Mouse (Mus musculus): ENCODE measurements at regions not wholly inside any gene's neighbourhood (a gene's known extent, or its start where the extent isn't known, plus 50 kb on each side); places are given as distances from the start of the nearest gene placed in this dataset.

GRCm38 (mm10) chr1:43633246-43633645 lies 97.2 kb upstream of the 1500015O10Rik start:
- DNase-seq (ENCODE audit: low spot score in 2 of 2), result no peak

DNA sequence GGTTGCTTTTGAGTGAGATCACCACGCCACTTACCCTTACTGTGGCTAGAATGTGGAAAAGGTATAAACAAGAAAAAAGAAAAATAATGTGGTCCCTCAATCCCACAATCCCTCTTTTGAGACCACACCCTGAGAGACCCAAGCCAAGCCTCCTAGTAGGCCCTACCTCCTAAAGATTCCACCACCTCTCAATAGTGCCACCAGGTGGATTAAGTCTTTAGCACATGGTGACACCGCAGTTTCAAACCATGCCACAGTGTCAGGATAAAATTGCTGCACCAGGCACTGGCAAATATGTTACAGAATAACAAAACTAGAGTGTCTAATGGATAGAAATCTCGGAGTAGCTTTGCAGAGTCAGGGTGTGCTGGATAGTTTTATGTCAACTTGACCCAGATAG lies 94.7 kb upstream of the 1500015O10Rik start:
- peak; percentile 7 to 25 for DNase-seq (ENCODE audit: low spot score in 2 of 2)

DNA sequence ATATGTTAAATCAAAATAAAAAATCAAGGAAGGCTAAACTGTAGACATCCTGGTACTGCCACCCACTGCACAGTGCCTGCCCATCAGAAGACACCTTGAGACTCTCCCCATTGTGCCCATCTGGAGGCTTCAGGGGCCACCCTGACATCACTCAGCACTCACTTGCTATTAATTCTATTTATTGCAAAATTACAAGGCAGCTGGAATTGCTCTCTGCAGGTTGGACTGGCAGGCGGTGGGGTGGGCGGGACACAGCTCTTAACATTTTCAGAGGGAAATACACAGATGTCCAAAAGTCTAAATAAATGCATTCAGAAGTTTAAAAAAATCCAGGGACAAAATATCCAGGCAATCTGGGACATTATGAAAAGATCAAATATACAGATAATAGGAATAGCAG lies 92.4 kb upstream of the 1500015O10Rik start:
- DNase-seq (ENCODE audit: low spot score in 2 of 2), result peak; percentile 28 to 41

- no peak for DNase-seq (ENCODE audit: low spot score in 2 of 2)
Measured at GRCm38 (mm10) chr1:43672031-43672430, 58.4 kb upstream of the 1500015O10Rik start.
